Mouse (Mus musculus) myocyte (in vitro differentiated cells): ENCODE data around the gene Cog5.

Source experiments
- E2F4 ChIP-seq: IDR thresholded peaks from one replicate; pipeline ENCODE4 v1.6.1; 2011; ENCODE audit warnings: mild to moderate bottlenecking, control low read depth, moderate library complexity; ENCODE audit not compliant: insufficient read depth
- MAX ChIP-seq: IDR thresholded peaks from one replicate; pipeline ENCODE4 v1.6.1; 2011; ENCODE audit warnings: low read depth, mild to moderate bottlenecking, control low read depth
- MYOG ChIP-seq, 3 experiments: IDR thresholded peaks; one replicate each; pipeline ENCODE4 v1.6.1; 2011; ENCODE audit warnings: control low read depth in 2 of 3, low read depth in 2 of 3, mild to moderate bottlenecking in 2 of 3; ENCODE audit not compliant: insufficient read length in 2 of 3, control insufficient read depth in 1 of 3, insufficient read depth in 1 of 3
- POLR2A ChIP-seq: IDR thresholded peaks from one replicate; pipeline ENCODE4 v1.6.1; 2011; ENCODE audit warnings: low read depth, mild to moderate bottlenecking, control low read depth, moderate library complexity; ENCODE audit not compliant: insufficient read length
- POLR2AphosphoS2 ChIP-seq: IDR thresholded peaks from one replicate; pipeline ENCODE4 v1.6.1; 2011; ENCODE audit warnings: low read depth, control low read depth; ENCODE audit not compliant: insufficient read length
- REST ChIP-seq: IDR thresholded peaks from one replicate; pipeline ENCODE4 v1.6.1; 2011; ENCODE audit warnings: mild to moderate bottlenecking, control low read depth, moderate library complexity; ENCODE audit not compliant: insufficient read depth, insufficient read length
- SRF ChIP-seq: IDR thresholded peaks from one replicate; pipeline ENCODE4 v1.6.1; 2011; ENCODE audit warnings: low read depth; ENCODE audit not compliant: control insufficient read depth, insufficient read length
- TCF12 ChIP-seq: IDR thresholded peaks from one replicate; pipeline ENCODE4 v1.6.1; 2011; ENCODE audit warnings: mild to moderate bottlenecking, control low read depth; ENCODE audit not compliant: poor library complexity, insufficient read depth, severe bottlenecking
- TCF3 ChIP-seq: IDR thresholded peaks from one replicate; pipeline ENCODE4 v1.6.1; 2011; ENCODE audit warnings: low read depth, control low read depth; ENCODE audit not compliant: insufficient read length
- USF1 ChIP-seq: IDR thresholded peaks from one replicate; pipeline ENCODE4 v1.6.1; 2011; ENCODE audit warnings: low read depth, mild to moderate bottlenecking, control low read depth, moderate library complexity

DNA sequence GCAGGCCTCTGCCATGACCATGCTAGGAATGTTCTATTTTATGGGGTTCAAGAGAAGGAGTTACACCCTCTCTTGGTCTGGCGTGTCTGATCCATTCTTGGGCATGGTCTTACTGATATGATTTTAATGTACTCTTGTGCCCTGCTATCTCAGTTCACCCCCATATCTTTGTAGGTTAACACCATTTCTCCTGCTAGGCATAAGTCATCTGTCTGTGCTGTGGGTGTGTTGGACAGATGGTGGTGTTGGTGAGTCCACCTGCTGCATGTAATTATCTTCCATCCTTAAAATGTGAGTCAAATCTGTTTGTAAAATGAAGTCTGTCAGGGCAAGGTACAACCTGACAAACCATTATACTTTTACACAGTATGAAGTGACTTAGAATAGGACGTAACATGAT is 252.8 kb downstream of the Cog5 start:
- TF ChIP-seq MYOG (IDR thresholded peaks at IDR 0.05; ENCODE audit: control insufficient read depth in 1 of 3, insufficient read depth in 1 of 3, insufficient read length in 2 of 3, low read depth in 2 of 3) (no peak), E2F4 (no peak), POLR2A (no peak), POLR2AphosphoS2 (no peak), TCF3 (no peak), MAX (no peak), SRF (no peak), TCF12 (no peak), USF1 (no peak), REST (no peak)
